Mouse (Mus musculus) hindbrain, embryonic 15.5 days (tissue): Measurements from ENCODE around the gene Gm8356. TPM values are rescaled to one million over a fixed set of nuclear protein-coding genes. Genes with fewer than 3 reads are reported as not detected.
"Not testable (repeated sequence)": the region's sequence is repeated elsewhere in the genome, so short reads cannot be mapped to it uniquely, and the experiment has no call there.

Source experiments
- ATAC-seq: fragments of 200-750 bp; cut with Nextera tagmentation; 2 replicates; pipeline ENCODE4 v1.8.0; 2017; ENCODE audit warnings: low read depth, moderate number of reproducible peaks, moderate TSS enrichment; ENCODE audit not compliant: low FRiP score
- H3K27ac ChIP-seq: fragments of 300-500 bp; sonication (generic); replicated peaks from 2 replicates; pipeline ENCODE4 v1.5.1; 2015; ENCODE audit warnings: mild to moderate bottlenecking, inconsistent platforms
- H3K27me3 ChIP-seq: fragments of 300-500 bp; sonication (generic); 2 replicates; pipeline ENCODE4 v1.6.1; 2015; ENCODE audit warnings: control low read depth, inconsistent platforms
- H3K36me3 ChIP-seq: fragments of 300-500 bp; sonication (generic); 2 replicates; pipeline ENCODE4 v1.6.1; 2015; ENCODE audit warnings: control low read depth, inconsistent platforms
- H3K4me1 ChIP-seq: fragments of 300-500 bp; sonication (generic); replicated peaks from 2 replicates; pipeline ENCODE4 v1.6.1; 2015; ENCODE audit warnings: control low read depth, inconsistent platforms
- H3K4me2 ChIP-seq: fragments of 300-500 bp; sonication (generic); 2 replicates; pipeline ENCODE4 v1.6.1; 2015; ENCODE audit warnings: moderate library complexity, mild to moderate bottlenecking, inconsistent platforms
- H3K4me3 ChIP-seq: fragments of 300-500 bp; sonication (generic); 2 replicates; pipeline ENCODE4 v1.5.1; 2015; ENCODE audit warnings: mild to moderate bottlenecking, inconsistent platforms
- H3K9ac ChIP-seq: fragments of 300-500 bp; sonication (generic); 2 replicates; pipeline ENCODE4 v1.6.1; 2015; ENCODE audit warnings: inconsistent platforms
- H3K9me3 ChIP-seq: fragments of 300-500 bp; sonication (generic); 2 replicates; pipeline ENCODE4 v1.6.1; 2016; ENCODE audit warnings: control low read depth, inconsistent platforms
- WGBS: fragments of 180-500 bp; shearing (Covaris S2); methylation state at CpG from one replicate; pipeline ENCODE4 v1.1.7; 2015; 5-methylcytosine and 5-hydroxymethylcytosine counted together
- polyA plus RNA-seq: library from polyadenylated mRNA; unstranded; fragments of >200 nt; fragmentation: Nextera tagmentation; extraction: Ambion mirVana; gene quantifications from 2 replicates; pipeline ENCODE4 v1.2.1, GENCODE M21; 2015

The Gm8356 gene
- not detected in 2 replicates for polyA plus RNA-seq

- H3K27me3 ChIP-seq, H3K9ac ChIP-seq, H3K9me3 ChIP-seq, H3K4me2 ChIP-seq, ATAC-seq, H3K4me1 ChIP-seq, H3K27ac ChIP-seq, H3K4me3 ChIP-seq, H3K36me3 ChIP-seq: not testable (repeated sequence)
- WGBS: 69% methylated on average over 1 of the region's 2 CpGs
Measured at GRCm38 (mm10) chr14:6537190-6537589, at the start of gene Gm8356. Gm8356 (minus strand) TSS chr14:6537290.

- not testable (repeated sequence) for H3K4me3 ChIP-seq, H3K27ac ChIP-seq, H3K27me3 ChIP-seq, H3K9ac ChIP-seq, H3K4me1 ChIP-seq, H3K36me3 ChIP-seq, ATAC-seq, H3K4me2 ChIP-seq, H3K9me3 ChIP-seq
- 40% methylated on average over 1 of the region's 1 CpGs for WGBS
Measured at GRCm38 (mm10) chr14:6486331-6486730, 50.8 kb downstream of the Gm8356 start.

DNA sequence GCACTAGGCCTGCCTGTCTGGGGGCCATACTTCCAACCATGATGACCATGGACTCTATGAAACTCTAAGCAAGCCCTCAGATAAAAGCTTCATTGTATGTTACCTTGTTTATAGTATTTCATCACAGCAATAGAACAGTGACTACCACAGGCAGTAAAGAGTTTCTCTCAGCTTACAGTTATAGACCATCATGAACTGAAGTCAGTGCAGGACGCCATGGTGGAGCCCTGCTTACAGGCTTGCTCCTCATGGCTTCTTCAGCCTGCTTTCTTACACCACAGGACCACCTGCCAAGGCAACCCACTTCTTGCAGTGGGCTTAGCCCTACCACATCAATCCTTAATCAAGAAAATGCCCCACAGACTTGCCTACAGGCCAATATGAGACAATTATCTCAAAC is 51.5 kb downstream of the Gm8356 start:
- not testable (repeated sequence) for H3K4me1 ChIP-seq, H3K27me3 ChIP-seq, H3K9ac ChIP-seq, H3K36me3 ChIP-seq, H3K4me3 ChIP-seq, H3K9me3 ChIP-seq, H3K4me2 ChIP-seq, H3K27ac ChIP-seq, ATAC-seq
- WGBS: 71% methylated on average over 1 of the region's 1 CpGs

DNA sequence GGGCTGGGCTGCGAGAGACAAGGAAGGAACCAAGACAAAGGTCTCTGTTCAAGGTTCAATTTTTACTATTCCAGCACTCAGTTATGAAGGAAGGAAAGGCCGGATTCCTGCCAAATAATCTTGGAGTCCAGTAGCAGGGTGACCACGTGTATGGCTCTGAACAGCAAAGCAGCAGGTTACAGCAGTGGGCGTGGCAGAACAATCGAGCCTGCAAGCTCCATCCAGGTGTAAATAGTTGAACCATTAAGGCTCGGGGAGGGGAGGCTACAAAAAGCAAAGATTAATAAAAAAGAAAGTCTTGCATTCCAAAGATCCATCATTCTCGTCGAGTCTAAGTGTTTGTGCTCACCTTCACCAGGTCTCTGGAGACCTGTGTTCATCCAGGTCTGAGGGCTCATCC is 55.0 kb downstream of the Gm8356 start:
- H3K36me3 ChIP-seq, ATAC-seq, H3K27me3 ChIP-seq, H3K9ac ChIP-seq, H3K4me3 ChIP-seq, H3K27ac ChIP-seq, H3K4me1 ChIP-seq, H3K4me2 ChIP-seq, H3K9me3 ChIP-seq: not testable (repeated sequence)
- WGBS: 81% methylated on average over 7 of the region's 8 CpGs

Other genes starting within 250 kb of the Gm8356 start
- gene Gm21103, start 232.4 kb downstream of the Gm8356 start, polyA plus RNA-seq: not detected in 2 replicates
- gene Gm3618, start 193.6 kb downstream of the Gm8356 start, polyA plus RNA-seq: not detected in 2 replicates
- 0.16 TPM in 1 of 2 replicates, not detected in the other for gene Gm16440, start 147.0 kb downstream of the Gm8356 start, polyA plus RNA-seq
- 6.2 and 8.0 TPM in 2 replicates for gene Gm3591, start 124.8 kb downstream of the Gm8356 start, polyA plus RNA-seq
- gene Gm3594, start 92.7 kb downstream of the Gm8356 start, polyA plus RNA-seq: not detected in 2 replicates
- 0.74 and 0.77 TPM in 2 replicates for gene Gm3629, start 53.3 kb upstream of the Gm8356 start, polyA plus RNA-seq
- gene Gm3460, start 85.1 kb upstream of the Gm8356 start, polyA plus RNA-seq: 0.55 TPM in 1 of 2 replicates, not detected in the other
- not detected in 2 replicates for gene Gm10251, start 146.9 kb upstream of the Gm8356 start, polyA plus RNA-seq
- 0.09 TPM in 1 of 2 replicates, not detected in the other for gene Gm8050, start 183.0 kb upstream of the Gm8356 start, polyA plus RNA-seq
- gene Gm3636, start 205.0 kb upstream of the Gm8356 start, polyA plus RNA-seq: 14.7 and 17.5 TPM in 2 replicates
- not detected in 2 replicates for gene Gm8362, start 237.1 kb upstream of the Gm8356 start, polyA plus RNA-seq